Mouse (Mus musculus): Measurements from ENCODE around the gene Lpin1. TPM values are rescaled to one million over a fixed set of nuclear protein-coding genes. Genes with fewer than 3 reads are reported as not detected.

Gene Lpin1
- polyA plus RNA-seq, 1 experiment from 2014 or later: 10.6 TPM

DNA sequence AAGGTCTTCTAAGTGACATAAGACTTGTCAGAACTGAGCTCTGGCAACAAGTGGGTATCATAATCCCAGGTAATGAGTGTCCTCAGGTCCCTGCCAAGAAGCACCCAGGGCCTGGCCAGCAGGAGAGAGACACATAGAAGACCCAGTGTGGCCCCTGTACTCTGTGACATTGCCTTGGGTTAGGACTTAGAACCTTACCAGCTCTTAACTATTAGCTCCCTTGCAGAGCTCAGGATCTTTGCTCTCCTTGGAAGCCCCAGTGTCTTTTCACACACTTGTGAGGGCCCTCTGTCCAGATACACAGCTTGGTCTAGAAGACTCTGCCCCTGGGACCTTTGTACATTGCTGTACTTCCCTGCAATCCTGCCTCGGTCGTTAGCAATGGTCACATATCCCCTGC, 23.7 kb downstream of the Lpin1 start:
- Histone ChIP-seq H3K4me1 (replicated peaks) (peaks cover 67% of the 10 kb centered on the region), H3K9me3 (no peaks in the 10 kb centered on the region), H3K4me3 (no peak overlapping the region), H3K36me3 (no peaks in the 10 kb centered on the region), H3K27ac (no peak overlapping the region; the same call in 1 of the 2 replicates), H3K27me3 (ENCODE audit: insufficient read depth, poor library complexity, severe bottlenecking) (no peaks in the 10 kb centered on the region)
- DNase-seq (ENCODE audit: low spot score): no peak
- 86% methylated on average over 2 of the region's 2 CpGs for WGBS

DNA sequence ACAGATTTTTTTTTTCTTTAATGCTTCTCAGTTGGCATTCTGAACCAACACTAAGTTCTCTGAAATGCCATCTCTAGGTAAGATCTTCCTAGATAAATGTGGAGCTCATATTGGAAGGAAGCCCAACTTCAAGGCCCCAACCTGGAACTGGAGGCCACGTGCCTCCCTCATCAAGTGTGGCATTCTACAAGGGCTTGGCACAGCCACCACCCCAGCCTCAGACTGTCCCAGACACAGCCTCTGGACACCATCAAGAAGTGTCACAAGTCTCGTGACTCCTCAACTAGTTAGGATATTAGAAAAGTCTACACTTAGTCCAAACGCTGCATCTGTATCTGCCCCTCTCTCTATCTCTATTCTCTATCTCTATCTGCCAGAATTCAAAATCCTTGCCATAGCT, 25.8 kb downstream of the Lpin1 start:
- Histone ChIP-seq H3K27ac (no peak overlapping the region), H3K4me1 (replicated peaks) (peaks cover 55% of the 10 kb centered on the region), H3K9me3 (no peaks in the 10 kb centered on the region), H3K4me3 (no peak overlapping the region), H3K36me3 (peaks cover 5% of the 10 kb centered on the region; the same call in 1 of the 2 replicates), H3K27me3 (ENCODE audit: insufficient read depth, poor library complexity, severe bottlenecking) (no peaks in the 10 kb centered on the region)
- WGBS: 90% methylated on average over 3 of the region's 3 CpGs
- no peak for DNase-seq (ENCODE audit: low spot score)

DNA sequence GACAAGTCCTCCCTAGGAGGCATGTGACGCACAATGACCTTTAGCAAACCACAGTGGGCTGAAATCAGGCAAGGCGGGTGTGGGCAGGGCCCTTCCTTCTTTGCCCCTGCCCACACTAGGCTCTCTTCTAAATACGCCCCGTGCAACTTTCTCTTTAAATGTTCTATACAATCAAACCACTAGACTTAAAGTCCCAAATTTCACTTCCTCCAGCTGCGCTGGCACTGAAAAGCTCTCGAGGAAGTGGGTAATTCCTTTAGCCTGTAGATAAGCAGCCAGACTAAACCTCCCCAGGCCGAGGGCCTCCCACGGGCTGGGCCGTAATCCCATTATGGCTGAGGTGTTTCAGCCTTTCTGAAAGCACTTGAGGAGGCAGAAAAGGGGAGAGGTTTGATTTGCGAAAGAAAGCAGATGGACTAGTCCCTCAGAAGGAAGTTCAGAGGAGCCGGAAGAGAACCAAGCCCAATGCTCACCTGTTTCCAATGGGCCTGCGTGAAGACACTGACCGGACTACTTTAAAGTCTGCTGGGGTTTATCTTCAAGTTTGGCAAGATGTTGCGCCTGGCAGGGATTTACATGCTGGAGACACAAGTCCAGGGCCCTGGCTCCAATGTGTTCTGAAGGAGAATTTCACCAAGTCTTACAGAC, 26.6 kb downstream of the Lpin1 start:
- 57% methylated on average over 14 of the region's 14 CpGs for WGBS
- no peak overlapping the region for H3K4me3 ChIP-seq
- no peak for DNase-seq (ENCODE audit: low spot score)
- no peak overlapping the region for H3K27ac ChIP-seq
- peaks cover 13% of the 10 kb centered on the region for H3K36me3 ChIP-seq
- H3K9me3 ChIP-seq: no peaks in the 10 kb centered on the region
- H3K27me3 ChIP-seq (ENCODE audit: insufficient read depth, poor library complexity, severe bottlenecking): no peaks in the 10 kb centered on the region
- peaks cover 47% of the 10 kb centered on the region for H3K4me1 ChIP-seq (replicated peaks)

DNA sequence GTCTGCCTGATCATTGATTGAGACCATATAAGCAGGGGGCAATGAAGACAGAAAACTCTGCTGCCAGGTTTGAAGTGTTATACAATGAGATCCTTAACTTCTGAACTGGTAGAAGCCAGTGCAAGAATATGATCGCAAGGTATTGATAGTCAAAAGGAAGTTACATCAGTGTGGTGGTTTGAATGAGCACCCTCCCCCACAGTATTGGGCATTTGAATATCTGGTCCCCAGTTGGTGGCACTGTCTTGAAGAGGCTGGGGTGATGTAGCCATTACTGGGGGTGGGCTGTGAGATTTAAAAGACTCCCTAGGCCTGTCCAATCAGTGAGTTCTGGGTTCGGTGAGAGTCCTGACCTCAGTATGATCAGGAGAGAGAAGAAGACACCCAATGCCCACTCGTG, 27.5 kb downstream of the Lpin1 start:
- Histone ChIP-seq H3K4me1 (replicated peaks) (peaks cover 38% of the 10 kb centered on the region), H3K27me3 (ENCODE audit: insufficient read depth, poor library complexity, severe bottlenecking) (no peaks in the 10 kb centered on the region), H3K9me3 (no peaks in the 10 kb centered on the region), H3K27ac (no peak overlapping the region), H3K4me3 (no peak overlapping the region), H3K36me3 (peaks cover 20% of the 10 kb centered on the region)
- WGBS: 88% methylated on average over 3 of the region's 3 CpGs
- DNase-seq (ENCODE audit: low spot score): no peak

DNA sequence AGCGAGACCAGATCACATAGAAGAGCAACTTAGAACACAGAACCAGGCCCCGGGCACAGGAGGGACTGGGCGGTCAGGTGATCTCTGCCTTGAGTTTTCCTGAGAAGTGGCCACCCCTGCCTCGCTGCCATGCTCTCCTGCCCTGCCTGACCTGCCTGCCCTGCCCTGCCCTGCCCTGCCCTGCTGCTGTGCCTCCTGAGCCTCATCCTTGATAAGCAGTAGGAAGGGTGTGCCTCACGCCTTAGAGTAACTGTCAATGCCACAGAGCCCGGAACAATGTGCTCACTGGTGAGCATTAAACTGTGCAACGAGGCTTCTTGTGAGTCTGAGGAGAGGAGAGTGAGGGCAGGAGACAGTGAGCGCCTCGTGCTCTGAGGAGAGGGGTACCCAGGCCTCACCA, 30.5 kb downstream of the Lpin1 start:
- Histone ChIP-seq H3K27me3 (ENCODE audit: insufficient read depth, poor library complexity, severe bottlenecking) (no peaks in the 10 kb centered on the region), H3K27ac (peak overlapping the region; percentile 31), H3K4me3 (no peak overlapping the region), H3K9me3 (no peaks in the 10 kb centered on the region), H3K36me3 (peaks cover 47% of the 10 kb centered on the region), H3K4me1 (replicated peaks) (peaks cover 24% of the 10 kb centered on the region)
- WGBS: 73% methylated on average over 9 of the region's 9 CpGs
- no peak for DNase-seq (ENCODE audit: low spot score)

DNA sequence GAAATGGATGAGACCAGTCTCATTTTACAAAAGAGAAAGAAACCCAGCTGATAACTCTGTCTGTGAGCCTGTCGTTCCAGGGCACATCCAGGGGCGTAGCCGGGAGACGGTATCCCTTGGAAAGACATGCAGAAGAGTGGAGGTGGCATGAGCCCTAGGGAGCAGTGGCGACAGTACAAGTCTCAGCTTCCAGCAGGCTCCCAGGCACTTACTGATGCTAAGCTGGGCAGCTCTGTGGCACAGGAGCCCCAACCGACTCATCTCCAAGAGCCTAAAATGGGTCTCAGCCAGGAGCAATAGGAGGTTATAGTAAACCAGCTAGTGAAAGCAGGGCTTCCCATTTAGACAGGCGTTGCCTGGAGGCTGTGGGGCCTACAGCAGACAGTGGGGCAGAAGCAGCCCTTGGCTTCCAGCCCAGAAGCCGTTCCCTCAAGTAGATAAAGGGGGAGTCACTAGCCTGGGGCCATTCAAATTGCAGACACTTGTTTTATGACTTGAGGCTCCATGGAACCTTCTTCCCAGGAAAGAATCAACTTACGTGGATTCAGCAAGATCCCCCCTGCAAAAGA, 33.0 kb downstream of the Lpin1 start:
- no peak overlapping the region for H3K4me3 ChIP-seq
- H3K9me3 ChIP-seq: no peaks in the 10 kb centered on the region
- peaks cover 66% of the 10 kb centered on the region for H3K36me3 ChIP-seq
- no peak for DNase-seq (ENCODE audit: low spot score)
- peaks cover 16% of the 10 kb centered on the region for H3K4me1 ChIP-seq (replicated peaks)
- H3K27me3 ChIP-seq (ENCODE audit: insufficient read depth, poor library complexity, severe bottlenecking): no peaks in the 10 kb centered on the region
- 0 out of 2 replicates have a peak overlapping the region, but pooled peaks have one; percentile 6 for H3K27ac ChIP-seq
- WGBS: 78% methylated on average over 9 of the region's 9 CpGs

DNA sequence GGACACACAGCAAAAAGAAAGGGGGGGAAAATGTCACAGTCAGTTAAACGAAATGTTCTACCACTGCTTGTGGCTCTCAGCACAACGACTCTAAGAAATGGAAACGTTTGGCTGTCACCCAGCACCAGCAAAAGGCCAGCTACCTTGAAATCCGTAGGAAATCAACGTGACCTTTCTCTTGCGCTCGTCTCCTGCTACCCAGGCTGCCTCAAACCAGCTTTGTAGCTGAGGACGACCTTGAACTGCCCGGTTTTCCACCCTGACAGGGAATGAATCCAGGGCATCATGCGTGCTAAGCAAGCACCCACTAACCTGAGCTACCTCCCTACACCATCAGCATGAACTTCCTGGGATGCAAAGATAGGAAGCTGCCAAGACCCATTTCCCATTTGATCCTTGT, 39.5 kb downstream of the Lpin1 start:
- Histone ChIP-seq H3K36me3 (peaks cover 53% of the 10 kb centered on the region), H3K4me1 (replicated peaks) (no peaks in the 10 kb centered on the region), H3K27ac (no peak overlapping the region), H3K9me3 (no peaks in the 10 kb centered on the region), H3K27me3 (ENCODE audit: insufficient read depth, poor library complexity, severe bottlenecking) (no peaks in the 10 kb centered on the region), H3K4me3 (no peak overlapping the region)
- 88% methylated on average over 10 of the region's 10 CpGs for WGBS
- DNase-seq (ENCODE audit: low spot score): no peak

DNA sequence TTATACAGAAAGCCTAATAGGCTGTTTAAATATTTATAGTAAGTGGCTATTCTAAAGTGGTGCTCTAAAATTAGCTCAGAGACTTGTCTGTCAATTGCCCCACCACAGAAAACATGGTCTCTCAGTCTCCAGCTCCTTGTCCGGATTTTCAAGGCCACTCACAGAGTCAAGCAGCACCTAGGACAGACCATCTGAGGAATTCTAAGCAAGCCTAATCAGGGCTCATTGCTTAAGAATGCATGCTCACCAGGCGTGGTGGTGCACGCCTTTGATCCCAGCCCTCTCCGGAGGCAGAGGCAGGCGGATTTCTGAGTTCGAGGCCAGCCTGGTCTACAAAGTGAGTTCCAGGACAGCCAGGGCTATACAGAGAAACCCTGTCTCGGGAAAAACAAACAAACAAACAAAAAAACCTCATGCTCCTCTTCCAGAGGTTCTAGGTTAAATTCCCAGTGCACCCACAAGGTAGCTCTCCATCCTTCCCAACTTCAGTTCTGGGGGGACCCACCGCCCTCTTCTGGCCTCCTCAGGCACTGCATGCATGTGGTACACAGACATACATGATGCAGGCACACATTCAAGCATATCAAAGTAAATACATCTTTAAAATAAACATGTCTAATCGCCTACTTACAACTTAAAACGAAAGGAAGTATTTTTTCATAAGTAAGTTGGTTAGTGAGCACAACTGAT, 40.2 kb downstream of the Lpin1 start:
- no peak overlapping the region for H3K4me3 ChIP-seq
- no peaks in the 10 kb centered on the region for H3K4me1 ChIP-seq (replicated peaks)
- no peaks in the 10 kb centered on the region for H3K9me3 ChIP-seq
- peaks cover 53% of the 10 kb centered on the region for H3K36me3 ChIP-seq
- H3K27me3 ChIP-seq (ENCODE audit: insufficient read depth, poor library complexity, severe bottlenecking): no peaks in the 10 kb centered on the region
- WGBS: 93% methylated on average over 10 of the region's 10 CpGs
- H3K27ac ChIP-seq: no peak overlapping the region
- no peak for DNase-seq (ENCODE audit: low spot score)

DNA sequence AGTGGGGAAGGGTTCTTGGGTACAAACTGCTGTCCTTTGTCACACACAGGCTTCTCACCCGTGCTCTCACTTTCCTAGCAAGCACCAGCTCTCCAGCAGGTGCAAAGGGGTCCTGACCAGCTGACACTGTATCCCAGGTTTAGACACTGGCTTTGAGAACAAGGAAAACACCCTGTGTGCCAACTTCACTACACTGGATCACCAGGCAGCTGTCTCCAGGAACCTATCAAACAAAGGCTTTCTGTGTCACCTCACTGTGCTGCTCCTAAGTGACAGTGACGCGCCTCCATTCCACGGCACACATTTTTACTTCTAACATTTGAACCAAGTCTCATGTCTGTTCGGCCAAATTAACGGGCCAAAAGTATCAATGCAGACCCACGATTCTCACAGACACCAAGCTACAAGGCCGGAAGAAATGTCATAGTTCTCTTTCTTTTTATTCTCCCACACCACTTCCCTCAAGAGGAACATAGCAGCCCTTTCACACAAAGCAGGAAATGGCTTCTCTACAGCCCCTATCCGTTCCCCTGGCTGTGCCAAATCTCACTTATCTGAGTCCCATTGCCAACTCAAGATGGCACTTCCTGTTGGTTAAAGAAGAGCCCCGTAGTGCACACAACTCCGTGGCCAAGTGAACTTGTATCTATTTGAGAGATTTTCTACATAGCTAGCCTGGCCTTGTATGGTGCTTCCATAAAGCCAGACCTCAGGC, 41.7 kb downstream of the Lpin1 start:
- H3K27me3 ChIP-seq (ENCODE audit: insufficient read depth, poor library complexity, severe bottlenecking): no peaks in the 10 kb centered on the region
- peaks cover 61% of the 10 kb centered on the region for H3K36me3 ChIP-seq
- H3K27ac ChIP-seq: no peak overlapping the region
- no peak overlapping the region for H3K4me3 ChIP-seq
- no peaks in the 10 kb centered on the region for H3K9me3 ChIP-seq
- H3K4me1 ChIP-seq (replicated peaks): no peaks in the 10 kb centered on the region
- WGBS: 79% methylated on average over 11 of the region's 11 CpGs
- no peak for DNase-seq (ENCODE audit: low spot score)

DNA sequence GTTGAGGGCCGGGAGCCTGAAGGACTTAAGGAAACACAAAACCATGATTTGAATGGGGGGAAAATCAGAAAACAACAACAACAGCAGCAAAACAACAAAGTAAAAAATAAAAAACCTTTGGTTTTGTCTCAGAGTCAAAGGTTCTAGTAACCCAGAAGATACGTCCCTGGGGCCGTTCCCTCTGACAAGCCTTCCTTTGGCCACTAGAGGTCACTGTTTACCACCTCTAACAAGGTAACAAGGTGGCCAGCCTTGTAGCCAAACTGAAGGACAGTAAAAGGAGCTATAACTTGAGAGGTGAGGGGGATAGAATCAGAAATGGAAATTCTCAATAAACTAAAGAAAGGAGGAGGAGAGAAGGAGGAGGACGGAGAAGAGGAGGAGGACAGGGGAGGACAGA, 42.3 kb downstream of the Lpin1 start:
- H3K9me3 ChIP-seq: no peaks in the 10 kb centered on the region
- 36% methylated on average over 4 of the region's 4 CpGs for WGBS
- no peaks in the 10 kb centered on the region for H3K27me3 ChIP-seq (ENCODE audit: insufficient read depth, poor library complexity, severe bottlenecking)
- H3K36me3 ChIP-seq: peaks cover 62% of the 10 kb centered on the region
- no peak overlapping the region for H3K27ac ChIP-seq
- no peak overlapping the region for H3K4me3 ChIP-seq
- DNase-seq (ENCODE audit: low spot score): peak; percentile 51
- H3K4me1 ChIP-seq (replicated peaks): no peaks in the 10 kb centered on the region

DNA sequence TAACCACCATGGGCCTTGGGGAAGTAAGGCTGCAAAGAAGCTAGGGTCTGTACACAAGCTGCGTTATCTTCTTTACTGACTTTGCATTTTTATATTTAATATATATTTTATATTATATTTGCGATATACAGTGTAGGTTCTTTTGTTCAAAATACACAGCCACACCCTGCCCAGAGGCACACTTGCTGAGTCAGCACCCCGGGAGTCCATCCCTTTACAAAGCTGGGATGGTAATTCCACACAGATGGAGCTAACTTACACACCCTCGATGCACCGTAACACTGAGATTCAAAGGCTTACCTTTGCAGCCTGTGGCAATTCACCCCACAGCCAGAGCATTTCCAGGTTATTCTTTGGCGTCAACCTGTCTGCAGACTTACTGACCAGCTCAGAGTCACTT, 42.7 kb downstream of the Lpin1 start:
- 86% methylated on average over 6 of the region's 6 CpGs for WGBS
- H3K27me3 ChIP-seq (ENCODE audit: insufficient read depth, poor library complexity, severe bottlenecking): no peaks in the 10 kb centered on the region
- H3K9me3 ChIP-seq: no peaks in the 10 kb centered on the region
- H3K36me3 ChIP-seq: peaks cover 62% of the 10 kb centered on the region
- no peak for DNase-seq (ENCODE audit: low spot score)
- H3K27ac ChIP-seq: no peak overlapping the region
- no peaks in the 10 kb centered on the region for H3K4me1 ChIP-seq (replicated peaks)
- no peak overlapping the region for H3K4me3 ChIP-seq

DNA sequence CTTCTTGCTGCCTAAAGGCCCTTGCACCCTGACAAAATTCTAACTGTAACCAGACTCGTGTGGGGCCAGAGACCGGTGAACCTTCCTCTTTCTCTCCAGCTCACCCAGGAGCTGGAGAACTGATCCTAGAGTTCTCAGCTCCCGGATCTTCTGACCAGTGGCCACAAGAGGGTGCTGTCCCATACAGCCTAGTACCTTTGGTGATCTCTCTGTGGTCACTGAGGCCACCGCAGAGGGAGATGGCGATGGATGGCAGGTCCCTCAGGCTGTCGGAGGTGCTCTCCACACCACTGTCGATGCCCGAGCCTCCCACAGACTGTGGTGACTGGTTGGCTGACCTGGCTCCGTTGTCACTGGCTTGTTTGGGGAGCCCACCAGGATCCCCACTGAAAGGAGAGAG, 47.3 kb downstream of the Lpin1 start:
- peaks cover 76% of the 10 kb centered on the region for H3K36me3 ChIP-seq
- peak; percentile 59 for DNase-seq (ENCODE audit: low spot score)
- 71% methylated on average over 9 of the region's 9 CpGs for WGBS

DNA sequence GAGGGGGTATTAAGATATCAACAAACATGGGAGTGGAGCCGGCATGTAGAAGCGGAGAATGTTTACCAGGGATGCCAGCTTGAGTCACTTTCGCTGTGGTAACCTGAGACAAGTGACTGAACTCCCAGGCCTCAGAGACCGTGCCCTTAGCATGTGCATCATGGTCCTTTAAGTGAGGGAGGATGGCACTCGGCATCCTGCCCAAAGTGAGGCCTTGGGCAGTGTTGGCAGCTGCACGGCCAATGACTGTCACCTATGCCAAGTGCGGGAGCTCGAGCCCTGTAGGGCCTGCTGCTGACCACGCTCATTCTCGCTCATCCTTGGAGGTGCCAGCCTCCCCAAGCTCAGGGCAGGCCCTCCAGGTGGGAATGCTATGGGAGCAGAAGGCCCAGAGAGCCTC, 48.1 kb downstream of the Lpin1 start:
- Histone ChIP-seq H3K27me3 (ENCODE audit: insufficient read depth, poor library complexity, severe bottlenecking) (no peaks in the 10 kb centered on the region), H3K9me3 (no peaks in the 10 kb centered on the region), H3K27ac (no peak overlapping the region), H3K36me3 (peaks cover 84% of the 10 kb centered on the region), H3K4me3 (no peak overlapping the region), H3K4me1 (replicated peaks) (no peaks in the 10 kb centered on the region)
- WGBS: 88% methylated on average over 10 of the region's 10 CpGs
- no peak for DNase-seq (ENCODE audit: low spot score)

More for the DNA sequence above, 47.3 kb downstream of the Lpin1 start:
- Histone ChIP-seq H3K4me1 (replicated peaks) (no peaks in the 10 kb centered on the region), H3K27ac (no peak overlapping the region), H3K27me3 (ENCODE audit: insufficient read depth, poor library complexity, severe bottlenecking) (no peaks in the 10 kb centered on the region), H3K9me3 (no peaks in the 10 kb centered on the region), H3K4me3 (no peak overlapping the region)

All from hindbrain, embryonic 10.5 days (tissue).